Mouse (Mus musculus): Measurements from ENCODE around the gene Gnb2.

Gene Gnb2

GRCm38 (mm10) chr5:137539291-137539801 lies 6.0 kb upstream of the Gnb2 start:
- DNase-seq: no peak

- no peak for DNase-seq
These were observed 4.2 kb upstream of the Gnb2 start for GRCm38 (mm10) chr5:137537461-137537860.

GRCm38 (mm10) chr5:137535318-137535717 lies 2.0 kb upstream of the Gnb2 start:
- DNase-seq: no peak

GRCm38 (mm10) chr5:137534762-137535161 lies 1.5 kb upstream of the Gnb2 start:
- no peak for DNase-seq

- no peak for DNase-seq
These were observed 548 bp downstream of the Gnb2 start for GRCm38 (mm10) chr5:137532808-137533116.

- peak; percentile 53 for DNase-seq
These were observed 1.0 kb downstream of the Gnb2 start for GRCm38 (mm10) chr5:137532131-137532807.

GRCm38 (mm10) chr5:137531414-137532130 lies 1.7 kb downstream of the Gnb2 start:
- DNase-seq: peak; percentile 82

- DNase-seq: peak; percentile 53
These were observed 2.5 kb downstream of the Gnb2 start for GRCm38 (mm10) chr5:137530588-137531413.

- DNase-seq: no peak
These were observed 3.2 kb downstream of the Gnb2 start for GRCm38 (mm10) chr5:137530075-137530474.

- DNase-seq: no peak
These were observed 3.9 kb downstream of the Gnb2 start for GRCm38 (mm10) chr5:137529221-137529995.

GRCm38 (mm10) chr5:137528247-137528968 lies 4.9 kb downstream of the Gnb2 start:
- DNase-seq: no peak

- DNase-seq: no peak
These were observed 5.9 kb downstream of the Gnb2 start for GRCm38 (mm10) chr5:137527413-137527812.

GRCm38 (mm10) chr5:137526192-137526936 lies 6.9 kb downstream of the Gnb2 start:
- peak; percentile 68 for DNase-seq

- no peak for DNase-seq
These were observed 7.8 kb downstream of the Gnb2 start for GRCm38 (mm10) chr5:137525511-137525910.

GRCm38 (mm10) chr5:137524671-137525070 lies 8.6 kb downstream of the Gnb2 start:
- DNase-seq: no peak

GRCm38 (mm10) chr5:137524251-137524515 lies 9.1 kb downstream of the Gnb2 start:
- no peak for DNase-seq

- DNase-seq: no peak
These were observed 9.7 kb downstream of the Gnb2 start for GRCm38 (mm10) chr5:137523396-137524250.

GRCm38 (mm10) chr5:137522711-137523110 lies 10.6 kb downstream of the Gnb2 start:
- no peak for DNase-seq

GRCm38 (mm10) chr5:137521861-137522260 lies 11.4 kb downstream of the Gnb2 start:
- DNase-seq: no peak
